Mouse (Mus musculus): ENCODE measurements around the gene Adat1.
A peak's percentile ranks its signal among the peaks of the same experiment; 100 is the strongest.

The Adat1 gene

GRCm38 (mm10) chr8:111968541-111968940 is 23.6 kb downstream of the Adat1 start:
- no peak for DNase-seq (ENCODE audit: low read depth, low spot score)

GRCm38 (mm10) chr8:111967246-111967870 is 24.7 kb downstream of the Adat1 start:
- DNase-seq (ENCODE audit: low read depth, low spot score): no peak

- DNase-seq (ENCODE audit: low read depth, low spot score): no peak
These were observed 27.1 kb downstream of the Adat1 start for GRCm38 (mm10) chr8:111964849-111965561.

DNA sequence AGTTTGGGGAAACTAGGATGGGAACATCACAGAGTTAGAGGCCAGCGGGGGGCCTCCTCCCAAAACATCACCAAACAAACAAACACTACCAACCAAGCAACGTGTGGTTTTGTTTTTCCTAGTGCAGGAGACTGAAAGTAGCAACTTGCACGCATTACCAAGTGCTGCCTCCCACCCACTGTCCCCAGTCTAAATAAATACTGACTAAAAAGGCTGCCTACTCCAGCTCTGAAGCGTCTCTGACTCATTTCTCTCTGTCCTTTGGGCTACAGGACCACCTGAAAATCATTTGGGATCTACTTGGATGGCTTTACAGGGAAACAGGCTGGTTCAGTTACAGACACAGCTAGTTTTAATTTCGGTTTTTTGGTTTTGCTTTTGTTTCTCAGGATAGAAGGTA is 27.8 kb downstream of the Adat1 start:
- no peak for DNase-seq (ENCODE audit: low read depth, low spot score)

GRCm38 (mm10) chr8:111963546-111963945 is 28.6 kb downstream of the Adat1 start:
- no peak for DNase-seq (ENCODE audit: low read depth, low spot score)

- DNase-seq (ENCODE audit: low read depth, low spot score): no peak
These were observed 29.0 kb downstream of the Adat1 start for GRCm38 (mm10) chr8:111963091-111963490.

GRCm38 (mm10) chr8:111962589-111962988 is 29.5 kb downstream of the Adat1 start:
- no peak for DNase-seq (ENCODE audit: low read depth, low spot score)

DNA sequence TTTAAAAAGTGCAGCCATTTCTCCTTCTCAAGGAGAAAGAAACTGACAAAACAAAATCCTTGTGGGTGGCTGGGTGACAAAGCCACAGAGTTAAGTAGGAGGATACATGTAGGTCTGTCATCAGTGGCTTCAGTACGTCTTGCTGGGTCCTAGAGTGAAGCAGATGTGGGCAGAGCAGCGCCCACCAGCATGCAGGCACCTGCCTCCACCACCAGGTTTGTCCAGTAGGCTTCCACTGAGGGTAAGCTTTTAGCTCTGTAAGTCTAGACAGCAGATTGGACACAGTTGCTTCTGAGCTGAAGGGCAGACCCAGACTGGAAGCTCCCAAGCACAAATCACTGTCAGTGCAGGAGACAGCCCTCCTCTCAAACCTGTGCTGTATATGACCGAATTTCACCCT is 30.8 kb downstream of the Adat1 start:
- DNase-seq (ENCODE audit: low read depth, low spot score): no peak

GRCm38 (mm10) chr8:111960591-111961321 is 31.3 kb downstream of the Adat1 start:
- DNase-seq (ENCODE audit: low read depth, low spot score): no peak

- DNase-seq (ENCODE audit: low read depth, low spot score): no peak
These were observed 34.9 kb downstream of the Adat1 start for GRCm38 (mm10) chr8:111957231-111957630.

DNA sequence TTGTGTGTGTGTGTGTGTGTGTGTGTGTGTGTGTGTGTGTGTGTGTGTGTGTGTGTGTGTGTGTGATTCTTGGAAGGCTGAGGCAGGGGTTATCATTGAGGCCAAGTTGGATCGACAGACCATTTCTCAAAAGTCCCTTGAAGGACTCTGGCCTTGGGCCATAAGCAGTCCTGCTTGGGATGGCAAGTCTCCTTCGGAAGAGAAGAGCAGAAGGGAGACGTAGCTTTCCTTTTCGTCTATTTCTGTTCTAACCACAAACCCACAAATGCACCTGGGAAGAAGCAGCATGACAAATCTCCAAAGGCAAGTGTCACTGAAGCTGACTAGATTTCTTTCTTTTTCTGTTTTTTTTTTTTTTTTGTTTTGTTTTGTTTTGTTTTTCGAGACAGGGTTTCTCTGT is 36.2 kb downstream of the Adat1 start:
- DNase-seq (ENCODE audit: low read depth, low spot score): no peak

DNA sequence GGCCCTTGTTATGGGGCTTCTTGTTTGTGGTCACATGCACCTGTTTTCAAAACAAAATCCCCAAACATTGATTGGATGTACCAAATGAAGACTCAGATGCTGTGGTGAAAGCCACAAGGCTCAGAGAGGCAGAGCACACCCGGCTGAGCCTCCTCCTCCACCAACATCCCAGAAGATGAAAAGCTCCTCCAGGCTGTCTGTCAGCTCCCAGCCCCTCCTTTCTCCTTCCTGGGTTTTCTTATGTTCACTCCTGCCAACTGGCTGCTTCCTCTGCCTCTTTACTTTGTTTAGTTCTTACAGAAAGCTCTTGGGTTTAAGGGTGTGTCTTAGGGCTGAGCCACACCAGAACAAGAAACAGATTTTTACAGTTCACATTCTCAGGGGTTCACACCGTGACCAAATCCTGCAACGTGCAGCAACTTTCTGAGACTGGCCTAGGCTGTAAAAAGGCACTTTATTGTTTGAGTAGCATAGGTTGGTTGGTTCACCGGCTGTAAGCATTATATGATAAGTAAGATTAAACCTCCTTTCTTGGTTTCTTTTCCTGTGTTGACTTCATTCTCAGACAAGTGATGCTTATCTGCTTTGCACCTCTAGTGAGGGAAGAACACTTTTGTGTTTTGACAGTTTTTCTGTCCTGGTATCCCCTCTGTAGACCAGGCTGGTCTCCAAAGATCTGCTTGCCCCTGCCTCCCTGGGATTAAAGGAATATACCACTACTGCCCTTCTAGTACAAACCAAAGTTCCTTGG is 37.1 kb downstream of the Adat1 start:
- DNase-seq (ENCODE audit: low read depth, low spot score): no peak

DNA sequence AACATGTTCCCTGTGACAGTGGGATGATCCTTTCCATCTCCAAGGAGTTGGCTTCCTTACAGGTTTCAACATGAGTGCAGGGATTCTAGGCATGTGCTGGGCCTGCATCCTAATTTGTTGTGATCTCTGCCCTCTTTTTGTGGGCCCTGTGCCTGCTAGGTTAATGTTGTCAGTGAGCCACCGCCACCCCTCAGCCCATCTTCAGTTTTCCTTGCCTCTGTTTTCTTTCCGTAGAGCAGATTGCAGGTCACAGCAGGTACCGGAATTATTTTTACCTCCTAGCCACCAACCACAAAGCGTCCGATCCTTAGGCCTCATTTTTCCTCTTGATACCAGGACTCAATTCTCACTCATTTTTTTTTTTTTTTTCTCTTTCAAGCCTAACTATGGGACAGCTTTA is 40.2 kb downstream of the Adat1 start:
- DNase-seq (ENCODE audit: low read depth, low spot score): no peak

GRCm38 (mm10) chr8:111951317-111951716 is 40.8 kb downstream of the Adat1 start:
- no peak for DNase-seq (ENCODE audit: low read depth, low spot score)

GRCm38 (mm10) chr8:111950846-111951245 is 41.3 kb downstream of the Adat1 start:
- DNase-seq (ENCODE audit: low read depth, low spot score): no peak

DNA sequence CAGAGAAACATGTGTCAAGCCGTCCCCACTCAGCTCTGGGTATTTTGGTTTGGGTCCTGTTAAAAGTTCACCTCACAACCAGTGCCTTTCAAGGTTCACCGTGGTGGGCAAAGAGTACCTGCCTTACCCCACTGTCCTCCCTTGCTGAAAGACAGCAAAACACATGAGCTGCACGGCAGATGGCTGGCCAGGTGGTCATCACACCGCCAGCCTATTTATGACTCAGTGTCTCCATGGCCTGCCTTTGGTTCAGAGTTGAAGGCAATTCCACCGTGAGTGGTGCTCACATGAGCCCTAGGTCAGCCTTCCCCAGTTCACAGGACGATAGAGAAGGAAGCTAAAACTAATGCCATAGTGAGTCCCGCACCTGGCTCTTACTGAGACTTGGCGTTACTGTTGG is 44.1 kb downstream of the Adat1 start:
- DNase-seq (ENCODE audit: low read depth, low spot score): no peak

DNA sequence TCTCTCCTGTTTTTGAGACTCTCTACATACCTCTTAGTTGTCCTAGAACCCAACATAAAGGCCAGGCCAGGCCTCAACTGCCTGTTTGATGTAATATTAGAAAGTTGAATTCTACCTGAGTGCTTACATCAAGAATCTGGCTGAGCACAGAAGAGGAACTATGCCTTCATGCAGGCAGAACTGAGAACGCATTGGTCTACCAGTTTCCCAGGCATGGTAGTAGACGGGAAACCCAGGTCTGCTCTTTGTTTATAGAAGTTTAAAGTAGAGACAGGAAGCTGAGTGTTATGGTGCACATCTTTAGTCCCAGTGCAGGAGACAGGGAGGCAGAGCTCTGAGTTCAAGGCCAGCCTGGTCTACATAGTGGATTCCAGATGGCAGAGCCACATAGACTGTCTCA is 45.0 kb downstream of the Adat1 start:
- no peak for DNase-seq (ENCODE audit: low read depth, low spot score)

DNA sequence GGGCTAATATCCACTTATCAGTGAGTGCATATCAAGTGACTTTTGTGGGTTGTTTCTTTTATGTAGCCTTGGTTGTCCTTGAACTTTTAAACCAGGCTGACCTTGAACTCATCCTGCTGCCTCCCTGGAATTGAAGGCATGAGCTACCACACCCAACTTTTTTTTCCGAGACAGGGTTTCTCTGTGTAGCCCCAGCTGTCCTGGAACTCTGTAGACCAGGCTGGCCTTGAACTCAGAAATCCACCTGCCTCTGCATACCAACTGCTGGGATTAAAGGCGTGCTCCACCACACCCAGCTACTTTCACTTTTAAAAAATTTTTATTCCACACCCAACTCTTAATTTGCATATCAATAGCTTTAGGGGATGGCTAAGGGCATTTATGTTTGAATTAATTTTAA is 48.6 kb downstream of the Adat1 start:
- DNase-seq (ENCODE audit: low read depth, low spot score): no peak

DNA sequence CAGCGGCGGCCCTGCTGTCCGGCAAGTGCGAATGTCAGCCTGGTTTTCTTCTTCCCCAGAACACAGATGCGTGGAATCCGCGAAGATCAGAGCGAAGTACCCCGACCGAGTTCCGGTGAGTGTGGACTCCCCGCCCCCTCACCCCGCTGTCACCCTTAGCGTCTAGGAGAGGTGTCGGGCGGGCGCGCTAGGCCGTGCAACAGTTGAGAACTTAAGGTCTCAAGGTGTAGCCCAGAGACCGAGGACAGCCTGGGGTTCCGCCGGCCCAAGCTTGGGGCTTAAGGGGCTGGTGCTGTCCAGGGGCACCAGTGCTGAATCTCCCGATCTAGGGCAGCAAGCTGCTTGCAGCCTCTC is 51.0 kb downstream of the Adat1 start:
- DNase-seq (ENCODE audit: low read depth, low spot score): peak; percentile 63

DNA sequence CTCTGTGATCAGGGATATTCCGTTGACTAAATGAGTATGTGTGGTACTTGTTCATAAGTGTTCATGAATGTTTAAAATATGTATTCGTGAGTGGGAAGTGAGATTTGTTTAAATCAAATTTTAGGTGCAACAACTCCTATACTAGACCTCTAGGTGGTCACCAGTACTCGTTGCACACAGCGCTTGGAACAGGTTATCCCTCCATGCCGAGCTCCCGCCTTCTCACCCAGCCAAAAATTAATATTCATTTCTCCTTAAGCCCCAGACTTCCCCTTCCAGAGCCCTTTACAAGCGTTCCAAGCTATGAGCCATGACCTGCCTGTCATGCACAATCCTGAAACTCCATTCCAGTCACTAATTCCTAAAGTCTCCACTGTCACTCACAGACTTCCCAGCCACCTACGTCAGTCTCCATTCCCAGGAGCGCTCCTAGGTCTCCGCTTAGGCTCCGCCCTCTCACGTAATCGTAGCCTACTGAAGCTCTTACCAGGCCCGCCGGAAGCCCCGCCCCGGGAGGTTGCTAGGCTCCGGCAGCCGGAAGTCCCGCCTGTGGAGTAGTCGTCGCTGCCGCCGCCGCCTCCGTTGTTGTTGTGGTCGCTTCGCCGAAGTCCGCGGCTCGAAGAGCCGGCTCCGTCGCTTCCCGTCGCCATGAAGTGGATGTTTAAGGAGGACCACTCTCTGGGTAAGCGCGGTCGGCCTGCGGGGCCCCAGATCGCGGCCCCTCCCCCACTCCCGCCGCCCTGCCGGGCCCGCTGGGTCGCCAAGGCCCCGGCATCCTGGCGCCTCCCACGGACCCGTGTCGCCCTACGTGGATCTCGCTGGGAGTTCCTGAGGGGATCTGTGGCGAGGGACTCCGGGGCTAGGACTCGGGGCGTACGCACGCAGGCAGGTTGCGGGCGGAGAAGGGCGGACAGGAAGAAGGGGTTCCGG is 51.7 kb downstream of the Adat1 start, which contains the start of gene Gabarapl2:
Gabarapl2 (plus strand) TSS at position 533 of the 930 bp plus-strand sequence.
- DNase-seq (ENCODE audit: low read depth, low spot score): peak; percentile 95

Measured in forelimb bud, embryonic 11.5 days (tissue).